In genomic region chr11:74387203-74387602, GRCm38 (mm10) we compare ENCODE assay signal across 25 mouse cellular contexts. TPM values are rescaled to one million over a fixed set of nuclear protein-coding genes. Genes with fewer than 3 reads are reported as not detected.
"Had no signal": no experiment of that assay in that cellular context is flagged by ENCODE, and none has a peak within 500 bp of the region (broad histone marks: within the 10 kb centered on the region; RNA-seq: fewer than 3 reads in every experiment).

No protein-coding gene starts in this region.

- H3K4me2 ChIP-seq: limb, embryonic 15.5 days; liver, embryonic 12.5 days; lung, embryonic 14.5 days; neural tube, embryonic 15.5 days had no signal

- H3K27me3 ChIP-seq: limb, embryonic 15.5 days; liver, embryonic 12.5 days; neural tube, embryonic 15.5 days had no signal

- H3K27ac ChIP-seq: limb, embryonic 15.5 days; liver, embryonic 12.5 days; midbrain, embryonic 10.5 days; neural tube, embryonic 15.5 days had no signal

- DNase-seq: kidney, postnatal 36 days; lung, embryonic 14.5 days; lung, postnatal 10 days; lung, postnatal 4 days; midbrain, embryonic 14.5 days; right cerebral cortex, adult 18-20 months; right cerebral cortex, postnatal 25 days; thymus, adult 18-20 months; thymus, postnatal 14 days had no signal

- H3K9ac ChIP-seq: limb, embryonic 15.5 days; liver, embryonic 12.5 days; lung, embryonic 14.5 days; neural tube, embryonic 15.5 days had no signal

- H3K4me1 ChIP-seq: liver, embryonic 12.5 days; midbrain, embryonic 10.5 days; neural tube, embryonic 15.5 days had no signal

- H3K36me3 ChIP-seq: limb, embryonic 15.5 days; midbrain, embryonic 10.5 days had no signal

- H3K9me3 ChIP-seq: limb, embryonic 15.5 days; liver, embryonic 12.5 days; midbrain, embryonic 10.5 days; neural tube, embryonic 15.5 days had no signal

- H3K4me3 ChIP-seq: limb, embryonic 15.5 days; liver, embryonic 12.5 days; midbrain, embryonic 10.5 days; myocyte; neural tube, embryonic 15.5 days had no signal

- ATAC-seq: liver, embryonic 12.5 days had no signal

RNA-seq across cellular contexts. Expression of gene Olfr412, which starts 25.3 kb away (rescaled TPM):
- total RNA-seq: layer of hippocampus, adult 18-20 months; layer of hippocampus, postnatal 14 days; left cerebral cortex, adult 18-20 months; left cerebral cortex, postnatal 14 days; megakaryocyte, adult 5-6 weeks had no signal
- polyA plus RNA-seq: kidney, embryonic 16.5 days; limb, embryonic 11.5 days; limb, embryonic 15.5 days; liver, embryonic 12.5 days; liver, embryonic 16.5 days; lung, embryonic 14.5 days; midbrain, embryonic 10.5 days; midbrain, embryonic 14.5 days; myocyte; neural tube, embryonic 11.5 days; neural tube, embryonic 15.5 days; small intestine, adult 2 months; stomach, embryonic 16.5 days had no signal

RNA-seq across cellular contexts. Expression of gene Olfr411, which starts 34.8 kb away (rescaled TPM):
- total RNA-seq: layer of hippocampus, adult 18-20 months; layer of hippocampus, postnatal 14 days; left cerebral cortex, adult 18-20 months; left cerebral cortex, postnatal 14 days; megakaryocyte, adult 5-6 weeks had no signal
- polyA plus RNA-seq: kidney, embryonic 16.5 days; limb, embryonic 11.5 days; limb, embryonic 15.5 days; liver, embryonic 12.5 days; liver, embryonic 16.5 days; lung, embryonic 14.5 days; midbrain, embryonic 10.5 days; midbrain, embryonic 14.5 days; myocyte; neural tube, embryonic 11.5 days; neural tube, embryonic 15.5 days; small intestine, adult 2 months; stomach, embryonic 16.5 days had no signal

RNA-seq across cellular contexts. Expression of gene Olfr410, which starts 49.4 kb away (rescaled TPM):
- total RNA-seq: layer of hippocampus, adult 18-20 months; layer of hippocampus, postnatal 14 days; left cerebral cortex, adult 18-20 months; left cerebral cortex, postnatal 14 days; megakaryocyte, adult 5-6 weeks had no signal
- polyA plus RNA-seq: kidney, embryonic 16.5 days; limb, embryonic 11.5 days; limb, embryonic 15.5 days; liver, embryonic 12.5 days; liver, embryonic 16.5 days; lung, embryonic 14.5 days; midbrain, embryonic 10.5 days; midbrain, embryonic 14.5 days; myocyte; neural tube, embryonic 11.5 days; neural tube, embryonic 15.5 days; small intestine, adult 2 months; stomach, embryonic 16.5 days had no signal
